Mouse (Mus musculus) stomach, postnatal 0 days (tissue): ENCODE data around the gene Uqcc1.
A peak's percentile ranks its signal among the peaks of the same experiment; 100 is the strongest.

Source experiments
- CTCF ChIP-seq: IDR thresholded peaks from 2 replicates; pipeline ENCODE4 v1.5.1; 2016; ENCODE audit warnings: antibody characterized with exemption, low read depth, mild to moderate bottlenecking, moderate library complexity
- EP300 ChIP-seq: optimal IDR thresholded peaks from 2 replicates; pipeline ENCODE3; 2016; ENCODE audit warnings: antibody characterized with exemption

- TF ChIP-seq CTCF: peak; percentile 53
- TF ChIP-seq EP300: no peak
Observed at GRCm38 (mm10) chr2:155802761-155803160, 127.3 kb downstream of the Uqcc1 start.
